Mouse (Mus musculus): ENCODE results near the gene Olfr1477. TPM values are rescaled to one million over a fixed set of nuclear protein-coding genes. Genes with fewer than 3 reads are reported as not detected.

The Olfr1477 gene
- not detected for polyA plus RNA-seq (2014; fragmentation: Illumina TruSeq; extraction: RNeasy Lipid Tissue Mini Kit (QIAGEN cat#74804); ENCODE audit: low read depth, low replicate concordance)

DNA sequence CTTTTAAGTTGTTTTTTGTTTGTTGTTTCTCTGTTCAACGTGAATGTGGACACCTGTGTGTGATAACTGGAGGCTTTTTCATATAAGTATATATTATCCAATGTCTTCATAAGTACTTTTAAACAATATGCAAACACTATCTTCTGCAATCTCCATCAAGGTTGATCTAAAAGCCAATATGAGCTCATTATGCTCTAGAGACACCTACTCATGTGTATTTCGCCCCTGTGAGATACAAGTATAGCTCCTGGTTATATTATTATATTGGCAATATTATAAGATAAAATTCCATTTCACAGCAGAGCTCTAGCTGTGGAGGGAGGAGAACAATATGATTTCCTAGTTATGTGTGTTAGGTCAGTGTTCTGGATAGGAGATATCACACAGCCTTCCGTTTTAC is at the start of gene Olfr1477:
Gene Olfr1477 (plus strand): TSS at position 301 of the 400 bp plus-strand sequence.

GRCm38 (mm10) chr19:13455986-13456385 is 44.4 kb upstream of the Olfr1477 start, which contains the start of gene Olfr1472:
Olfr1472 (minus strand) TSS chr19:13456086.

DNA sequence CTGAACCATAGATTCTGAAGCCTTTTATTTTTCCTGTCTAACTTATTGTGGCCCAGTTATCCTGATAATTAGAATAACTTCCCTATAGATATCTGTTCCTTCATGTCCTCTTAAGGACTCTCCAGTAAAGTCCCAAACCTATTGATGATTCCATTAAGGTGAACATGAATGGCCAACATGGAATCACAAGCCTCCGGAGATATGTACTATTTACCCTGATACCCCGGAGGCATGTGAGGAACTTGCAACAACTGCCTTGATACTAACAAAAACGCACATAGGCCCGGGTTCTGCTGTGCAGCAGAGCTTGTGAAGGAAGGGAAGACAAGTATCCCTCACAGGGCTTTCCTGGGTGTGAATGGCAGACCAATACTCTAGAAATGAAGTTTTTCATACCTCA is 31.1 kb upstream of the Olfr1477 start, which contains the start of gene Olfr1474:
Gene Olfr1474 (plus strand): TSS at position 301 of the 400 bp plus-strand sequence.

GRCm38 (mm10) chr19:13480096-13480495 is 20.2 kb upstream of the Olfr1477 start, which contains the start of gene Olfr1475:
Olfr1475 (minus strand) TSS chr19:13480196.

DNA sequence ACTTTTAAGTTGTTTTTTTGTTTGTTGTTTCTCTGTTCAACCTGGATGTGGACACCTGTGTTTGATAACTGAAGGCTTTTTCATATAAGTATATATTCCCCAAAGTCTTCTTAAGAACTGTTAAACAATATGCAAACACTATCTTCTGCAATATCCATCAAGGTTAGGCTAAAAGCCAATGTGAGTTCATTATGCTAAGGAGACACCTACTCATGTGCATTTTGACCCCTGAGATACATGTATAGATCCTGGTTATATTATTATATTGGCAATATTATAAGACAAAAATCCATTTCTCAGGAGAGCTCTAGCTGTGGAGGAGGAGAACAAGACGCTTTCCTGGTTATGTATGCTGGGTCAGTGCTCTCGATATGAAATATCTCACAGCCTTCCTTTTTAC is 27.3 kb downstream of the Olfr1477 start, which contains the start of gene Olfr1480:
Gene Olfr1480 (plus strand): TSS at position 301 of the 400 bp plus-strand sequence.

Other genes starting within 250 kb of the Olfr1477 start
- gene Olfr1465, start 185.0 kb upstream of the Olfr1477 start, polyA plus RNA-seq (2014; fragmentation: Illumina TruSeq; extraction: RNeasy Lipid Tissue Mini Kit (QIAGEN cat#74804); ENCODE audit: low read depth, low replicate concordance): not detected
- gene Olfr1466, start 161.7 kb upstream of the Olfr1477 start, polyA plus RNA-seq (2014; fragmentation: Illumina TruSeq; extraction: RNeasy Lipid Tissue Mini Kit (QIAGEN cat#74804); ENCODE audit: low read depth, low replicate concordance): not detected
- not detected for gene Olfr1467, start 138.3 kb upstream of the Olfr1477 start, polyA plus RNA-seq (2014; fragmentation: Illumina TruSeq; extraction: RNeasy Lipid Tissue Mini Kit (QIAGEN cat#74804); ENCODE audit: low read depth, low replicate concordance)
- not detected for gene Olfr1469, start 92.7 kb upstream of the Olfr1477 start, polyA plus RNA-seq (2014; fragmentation: Illumina TruSeq; extraction: RNeasy Lipid Tissue Mini Kit (QIAGEN cat#74804); ENCODE audit: low read depth, low replicate concordance)
- not detected for gene Olfr1471, start 57.1 kb upstream of the Olfr1477 start, polyA plus RNA-seq (2014; fragmentation: Illumina TruSeq; extraction: RNeasy Lipid Tissue Mini Kit (QIAGEN cat#74804); ENCODE audit: low read depth, low replicate concordance)
- not detected for gene Olfr1472, start 44.5 kb upstream of the Olfr1477 start, polyA plus RNA-seq (2014; fragmentation: Illumina TruSeq; extraction: RNeasy Lipid Tissue Mini Kit (QIAGEN cat#74804); ENCODE audit: low read depth, low replicate concordance)
- gene Olfr1474, start 31.0 kb upstream of the Olfr1477 start, polyA plus RNA-seq (2014; fragmentation: Illumina TruSeq; extraction: RNeasy Lipid Tissue Mini Kit (QIAGEN cat#74804); ENCODE audit: low read depth, low replicate concordance): not detected
- not detected for gene Olfr1475, start 20.4 kb upstream of the Olfr1477 start, polyA plus RNA-seq (2014; fragmentation: Illumina TruSeq; extraction: RNeasy Lipid Tissue Mini Kit (QIAGEN cat#74804); ENCODE audit: low read depth, low replicate concordance)
- not detected for gene Olfr1480, start 27.4 kb downstream of the Olfr1477 start, polyA plus RNA-seq (2014; fragmentation: Illumina TruSeq; extraction: RNeasy Lipid Tissue Mini Kit (QIAGEN cat#74804); ENCODE audit: low read depth, low replicate concordance)
- gene Olfr1484, start 83.0 kb downstream of the Olfr1477 start, polyA plus RNA-seq (2014; fragmentation: Illumina TruSeq; extraction: RNeasy Lipid Tissue Mini Kit (QIAGEN cat#74804); ENCODE audit: low read depth, low replicate concordance): not detected
- not detected for gene Olfr1487, start 116.8 kb downstream of the Olfr1477 start, polyA plus RNA-seq (2014; fragmentation: Illumina TruSeq; extraction: RNeasy Lipid Tissue Mini Kit (QIAGEN cat#74804); ENCODE audit: low read depth, low replicate concordance)
- not detected for gene Olfr1489, start 131.1 kb downstream of the Olfr1477 start, polyA plus RNA-seq (2014; fragmentation: Illumina TruSeq; extraction: RNeasy Lipid Tissue Mini Kit (QIAGEN cat#74804); ENCODE audit: low read depth, low replicate concordance)
- gene Olfr1490, start 150.5 kb downstream of the Olfr1477 start, polyA plus RNA-seq (2014; fragmentation: Illumina TruSeq; extraction: RNeasy Lipid Tissue Mini Kit (QIAGEN cat#74804); ENCODE audit: low read depth, low replicate concordance): not detected
- not detected for gene Olfr1491, start 196.7 kb downstream of the Olfr1477 start, polyA plus RNA-seq (2014; fragmentation: Illumina TruSeq; extraction: RNeasy Lipid Tissue Mini Kit (QIAGEN cat#74804); ENCODE audit: low read depth, low replicate concordance)
- not detected for gene Olfr1493-ps1, start 222.7 kb downstream of the Olfr1477 start, polyA plus RNA-seq (2014; fragmentation: Illumina TruSeq; extraction: RNeasy Lipid Tissue Mini Kit (QIAGEN cat#74804); ENCODE audit: low read depth, low replicate concordance)
- gene Olfr1494, start 239.2 kb downstream of the Olfr1477 start, polyA plus RNA-seq (2014; fragmentation: Illumina TruSeq; extraction: RNeasy Lipid Tissue Mini Kit (QIAGEN cat#74804); ENCODE audit: low read depth, low replicate concordance): not detected

Measured in testis, adult 10 weeks (tissue).